Mouse (Mus musculus): ENCODE results near the gene Ing2. TPM values are rescaled to one million over a fixed set of nuclear protein-coding genes. Genes with fewer than 3 reads are reported as not detected.

Gene Ing2
- polyA plus RNA-seq (2017; shearing (Covaris generic)), result 4.1 TPM

DNA sequence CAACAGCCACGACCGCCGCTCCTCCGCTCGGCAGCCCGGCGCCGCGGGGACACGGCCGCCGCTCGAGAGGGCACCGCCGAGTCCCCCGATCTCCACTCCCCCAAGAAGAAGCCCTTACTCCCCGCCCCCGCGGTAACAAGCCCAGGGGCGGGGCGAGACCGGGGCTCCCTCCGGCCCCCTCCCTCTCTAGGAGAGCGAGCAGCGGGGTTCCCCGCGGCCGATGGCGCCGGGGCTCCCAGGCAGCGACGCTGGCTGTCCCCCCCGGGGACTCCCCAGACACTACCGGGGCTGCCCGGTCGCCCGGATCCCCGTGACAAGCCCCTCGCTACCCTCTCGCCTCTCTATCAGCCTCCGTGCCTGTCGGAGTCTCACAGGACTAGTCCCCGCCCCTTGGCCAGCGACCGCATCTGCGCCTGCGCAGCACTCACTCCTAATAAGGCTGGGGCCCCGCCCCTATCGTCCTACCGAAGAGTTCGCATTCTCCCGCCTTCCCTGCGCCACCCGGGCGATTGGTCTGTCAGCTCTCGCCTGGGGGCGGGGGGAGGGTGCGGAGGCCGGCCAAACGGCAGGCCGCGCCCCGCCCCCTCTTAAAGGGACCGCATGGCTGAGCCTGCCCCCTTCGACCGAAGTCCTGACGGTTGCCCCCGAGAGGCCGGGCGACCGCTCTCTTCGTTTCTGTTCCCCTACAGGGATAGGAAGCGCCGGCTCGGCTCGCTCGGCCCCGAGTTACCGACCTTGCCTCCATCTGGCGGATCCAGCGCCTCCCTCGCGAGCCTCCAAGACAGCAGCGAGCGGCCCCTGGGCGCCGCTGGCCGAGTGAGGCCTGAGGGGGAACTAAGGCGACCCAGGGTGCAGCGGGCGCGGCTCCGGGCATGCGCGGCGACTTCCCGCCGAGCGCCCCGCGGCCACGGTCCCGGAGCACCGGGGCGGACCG is at the start of gene Ing2:
Gene Ing2, minus strand, starts transcription at position 780 of the 934 bp plus-strand sequence.

DNA sequence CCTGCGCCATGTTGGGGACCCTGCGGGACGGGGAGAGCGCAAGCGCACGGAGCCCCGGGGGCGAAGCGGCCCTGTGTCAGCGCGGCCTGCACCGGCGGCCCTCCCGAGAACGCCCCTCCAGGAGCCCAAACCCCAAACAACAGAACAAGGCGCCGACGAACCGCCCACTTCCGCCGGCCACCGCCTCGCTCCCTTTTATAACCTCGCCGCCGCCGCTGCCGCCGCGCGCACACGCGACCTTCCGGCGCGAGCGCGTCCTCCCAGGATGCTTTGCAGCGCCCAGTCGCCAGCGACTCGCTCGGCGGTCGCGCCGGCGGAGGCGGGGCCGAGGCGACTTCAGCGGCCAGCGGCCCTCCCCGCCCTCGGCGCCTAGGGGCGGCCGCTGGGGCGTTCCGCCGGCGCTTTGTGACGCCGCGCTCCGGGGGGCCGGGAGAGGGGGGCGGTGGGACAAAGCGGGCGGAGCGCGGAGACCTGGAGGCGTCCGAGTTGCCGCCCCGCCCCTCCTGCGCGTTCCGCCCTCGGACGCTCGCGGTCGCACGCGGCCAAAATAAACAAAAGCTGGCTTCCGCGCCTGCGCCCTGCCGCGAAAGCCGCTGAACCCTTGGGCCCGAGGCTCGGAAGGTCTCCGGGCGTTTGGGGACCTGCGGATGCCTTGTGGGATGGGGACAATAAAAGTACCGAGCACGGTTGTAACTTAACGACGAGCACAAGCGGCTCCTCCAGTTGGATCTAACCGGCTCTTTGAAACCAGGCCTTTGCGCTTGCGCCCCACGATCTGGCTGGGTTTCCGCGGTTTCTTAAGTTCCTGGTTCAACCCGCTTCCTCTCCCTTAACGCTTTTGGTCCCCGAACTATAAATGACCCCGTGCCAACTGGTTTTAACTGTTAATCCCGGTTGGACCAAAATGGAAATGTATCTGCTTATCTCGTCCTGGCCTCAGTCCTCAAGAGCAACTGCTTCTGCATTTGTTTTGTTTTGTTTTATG is 38.7 kb upstream of the Ing2 start, which contains the start of gene Cdkn2aip:
Gene Cdkn2aip, minus strand, starts transcription at position 172 of the 985 bp plus-strand sequence.

Other genes starting within 250 kb of the Ing2 start
- 0.12 TPM for gene Stox2, start 229.2 kb downstream of the Ing2 start, polyA plus RNA-seq (2017; shearing (Covaris generic))
- gene Trappc11, start 142.1 kb downstream of the Ing2 start, polyA plus RNA-seq (2017; shearing (Covaris generic)), result 59.2 TPM
- gene Rwdd4a, start 141.9 kb downstream of the Ing2 start, polyA plus RNA-seq (2017; shearing (Covaris generic)), result 44.4 TPM
- 51.3 TPM for gene Cdkn2aip, start 38.4 kb upstream of the Ing2 start, polyA plus RNA-seq (2017; shearing (Covaris generic))
- gene Cldn24, start 146.6 kb upstream of the Ing2 start, polyA plus RNA-seq (2017; shearing (Covaris generic)), result not detected
- not detected for gene Cldn22, start 148.9 kb upstream of the Ing2 start, polyA plus RNA-seq (2017; shearing (Covaris generic))